Mouse (Mus musculus): Measurements from ENCODE around the gene Psrc1. TPM values are rescaled to one million over a fixed set of nuclear protein-coding genes. Genes with fewer than 3 reads are reported as not detected.

Psrc1 gene
- total RNA-seq, 4 experiments from 2014 or later = 1.6 to 4.8 (median 3.0) TPM

DNA sequence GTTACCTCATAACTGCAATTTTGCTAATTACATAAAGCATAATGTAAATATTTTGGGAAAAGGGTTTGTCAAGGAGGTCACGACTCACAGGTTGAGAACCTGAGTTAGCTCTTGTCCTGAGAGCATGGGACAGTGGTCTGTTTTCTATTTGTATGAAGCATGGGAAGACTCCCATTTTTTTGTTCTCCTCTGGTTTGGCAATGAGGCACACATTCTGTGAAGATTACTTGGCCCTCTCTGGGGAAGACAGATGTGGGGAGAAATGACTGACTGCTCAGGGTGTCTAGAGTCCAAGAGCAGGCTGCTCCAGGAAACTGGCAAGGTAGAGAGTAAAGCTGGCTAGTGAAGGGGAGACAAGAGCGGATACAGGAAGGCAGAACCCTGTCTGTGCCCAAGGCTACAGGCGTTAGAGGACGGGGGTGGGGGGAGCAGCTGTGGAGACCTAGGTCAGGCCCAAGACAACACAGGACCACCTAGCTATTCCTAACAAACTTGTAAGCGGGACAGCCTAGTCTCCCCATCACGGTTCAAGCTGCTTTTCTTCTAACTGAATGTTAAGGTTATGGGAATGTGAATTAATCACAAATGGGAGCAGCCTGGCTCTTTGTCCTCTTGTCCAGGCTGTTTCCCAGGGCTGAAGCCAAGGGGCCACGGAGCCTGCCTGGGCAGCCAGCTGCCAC lies 41.4 kb downstream of the Psrc1 start:
- DNase-seq = no peak

DNA sequence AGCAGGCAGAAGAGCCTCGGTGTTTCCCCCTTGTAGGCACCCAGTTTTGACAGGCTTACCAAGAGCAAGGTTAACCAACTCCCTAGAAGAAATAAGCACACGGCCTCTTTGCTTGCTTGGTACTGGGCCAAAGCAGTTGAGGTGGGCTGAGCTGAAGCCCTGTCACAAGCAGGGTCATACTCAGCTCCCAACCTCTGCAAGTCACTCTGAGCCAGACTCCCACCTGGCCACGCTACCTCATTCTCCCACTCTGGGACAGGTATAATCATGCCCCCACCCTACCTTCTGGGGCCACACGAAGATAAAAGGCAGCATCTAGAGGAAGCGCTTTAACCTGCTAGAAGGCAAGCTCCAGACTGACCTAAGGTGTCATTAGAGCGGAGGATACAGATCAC lies 42.0 kb downstream of the Psrc1 start:
- DNase-seq = no peak

DNA sequence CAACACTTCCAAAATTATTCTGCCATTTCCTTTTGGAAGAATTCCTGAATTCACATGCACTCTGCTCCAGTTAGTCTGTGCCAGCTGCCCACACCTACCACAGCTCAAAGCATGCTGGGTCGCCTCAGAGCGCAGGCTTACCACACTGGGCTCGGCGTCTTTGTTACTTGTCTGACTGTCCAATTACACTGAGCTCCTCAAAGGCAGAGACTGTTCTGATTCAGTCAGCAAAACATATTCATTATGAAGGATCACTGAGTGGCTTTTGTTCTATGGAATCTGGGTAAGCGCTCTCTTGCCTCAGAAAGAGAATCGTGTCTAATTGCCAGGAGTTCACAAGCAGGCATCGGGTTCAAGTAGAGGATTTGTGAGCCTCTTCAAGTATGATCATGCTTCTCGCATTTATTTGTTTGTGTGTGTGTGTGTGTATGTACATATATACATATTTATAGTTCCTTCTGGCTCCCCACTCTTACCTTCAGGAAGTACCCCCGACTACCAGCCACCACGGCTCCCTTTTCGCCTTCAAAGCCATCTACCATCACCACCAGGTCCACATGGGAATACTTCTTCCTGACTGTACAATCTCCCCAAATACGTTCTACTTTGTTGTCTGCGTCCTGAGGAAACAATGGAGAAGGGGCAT lies 49.0 kb downstream of the Psrc1 start:
- no peak for DNase-seq

DNA sequence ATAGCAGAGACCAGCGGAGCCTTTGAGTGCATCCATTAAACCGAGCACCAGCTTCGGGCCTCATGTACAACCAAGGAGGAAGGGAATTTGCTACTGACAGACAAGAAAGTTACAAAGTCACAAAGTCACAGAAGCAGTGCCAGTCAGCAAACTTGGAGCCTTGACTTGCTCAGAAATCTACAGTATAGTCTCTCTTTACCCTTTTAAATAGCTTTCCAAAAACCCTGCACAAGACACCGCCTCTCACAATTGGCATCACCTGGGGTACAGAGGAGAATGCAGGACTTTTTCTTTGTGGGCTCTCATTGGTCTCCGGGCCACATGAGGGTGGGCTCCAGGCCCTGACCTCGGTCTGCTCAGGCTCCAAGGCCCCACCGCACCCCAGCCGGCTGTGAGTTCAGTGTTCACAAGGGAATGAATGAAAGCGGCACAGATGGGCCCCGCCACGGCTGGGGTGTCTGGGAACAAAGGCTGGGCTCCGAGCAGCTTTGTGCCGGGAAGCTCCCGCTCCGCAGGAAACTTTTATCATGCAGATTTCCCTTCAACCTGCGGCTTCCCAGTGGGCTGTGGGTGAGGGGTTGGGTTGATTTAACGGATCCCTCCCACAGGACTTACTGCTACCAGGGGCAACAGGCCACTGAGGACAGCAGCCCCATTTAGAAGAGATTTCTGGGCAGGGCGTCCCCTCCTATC lies 49.7 kb downstream of the Psrc1 start:
- DNase-seq = no peak

DNA sequence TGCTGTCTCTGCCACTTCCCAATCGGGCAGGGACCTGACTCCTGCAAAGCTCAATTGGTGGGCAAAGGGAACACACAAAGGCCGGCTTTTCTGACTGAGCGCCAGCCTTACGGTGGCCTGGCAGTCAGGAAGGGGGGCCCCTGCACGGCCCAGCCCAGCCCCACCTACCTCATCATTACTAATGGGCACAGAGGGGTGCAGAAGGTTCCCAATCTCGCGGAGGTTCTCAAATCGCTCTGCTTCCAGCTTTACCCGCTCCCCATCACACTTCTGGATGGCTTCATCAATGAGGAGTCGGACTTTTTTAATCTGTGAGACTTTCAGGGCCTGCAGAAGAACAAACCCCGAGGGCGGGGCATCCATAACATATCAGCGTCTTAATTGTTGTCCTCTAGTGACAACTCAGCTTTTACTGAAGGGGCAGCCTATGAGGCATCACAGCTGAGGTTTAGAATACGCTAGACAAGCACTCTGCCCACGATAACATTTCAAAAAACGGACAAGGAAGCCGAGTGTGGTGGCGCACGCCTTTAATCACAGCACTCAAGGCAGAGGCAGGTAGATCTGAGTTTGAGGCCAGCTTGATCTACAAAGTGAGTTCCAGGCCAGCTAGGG lies 50.3 kb downstream of the Psrc1 start:
- no peak for DNase-seq

DNA sequence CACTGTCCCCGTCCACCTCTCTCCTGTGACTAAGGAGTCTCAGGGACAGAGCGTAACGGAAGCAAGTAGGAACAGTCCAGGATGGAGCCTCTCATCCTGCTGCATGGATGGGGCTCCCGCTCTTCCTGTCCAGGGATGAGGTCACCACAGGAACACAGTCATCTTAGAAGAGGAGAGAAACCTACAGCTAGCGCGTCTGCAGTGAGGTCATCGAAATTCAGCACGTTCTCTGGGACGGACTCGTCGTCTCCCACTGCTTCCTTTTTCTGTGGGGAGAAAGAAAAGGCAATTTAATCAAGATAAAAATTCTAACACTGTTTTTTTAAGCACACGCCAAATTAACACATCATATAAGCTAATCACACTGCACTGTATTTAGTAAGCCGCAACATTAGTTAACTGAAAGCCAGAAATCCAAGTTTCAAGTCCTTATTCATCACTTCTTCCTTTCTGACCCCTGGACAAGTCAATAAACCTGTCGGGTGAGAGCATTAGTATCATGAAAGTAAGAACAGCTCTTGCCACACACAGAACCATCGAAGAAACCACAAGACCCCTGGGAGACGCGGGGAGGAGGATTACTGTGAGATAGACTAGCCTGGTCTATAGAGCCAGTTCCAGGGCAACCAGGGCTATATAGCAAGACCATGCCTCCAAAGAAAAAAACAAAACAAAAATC lies 52.2 kb downstream of the Psrc1 start:
- DNase-seq = no peak

DNA sequence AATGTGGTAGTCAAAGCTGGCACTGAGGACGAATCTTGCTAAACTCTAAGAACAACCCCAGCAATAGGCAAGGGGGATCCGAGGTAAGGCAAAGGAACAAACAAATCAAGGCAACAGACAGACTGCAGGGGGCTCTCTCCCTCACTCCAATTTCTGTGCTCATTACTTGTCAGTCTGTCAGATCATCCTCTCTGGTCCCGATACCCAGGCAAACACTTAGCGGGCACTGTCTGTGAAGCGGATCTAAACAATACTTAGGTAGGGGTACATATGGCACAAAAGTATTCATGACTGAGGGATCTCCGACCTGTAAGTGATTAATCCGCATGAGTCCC lies 52.7 kb downstream of the Psrc1 start:
- DNase-seq = no peak

Other genes starting within 250 kb of the Psrc1 start
- gene Gnai3, start 237.7 kb upstream of the Psrc1 start, total RNA-seq (2022) = 100 to 1,000 TPM; 137 to 154 (median 149) TPM
- gene Gpr61, start 229.0 kb upstream of the Psrc1 start, total RNA-seq (2022) = 1 to 10 TPM in 1 of 4 experiments, under 1 TPM in 3; 0.31 to 1.1 (median 0.71) TPM
- gene Amigo1, start 197.5 kb upstream of the Psrc1 start, total RNA-seq (2022) = 10 to 100 TPM; 24.4 to 36.9 (median 31.6) TPM
- gene Cyb561d1, start 182.6 kb upstream of the Psrc1 start, total RNA-seq (2022) = 10 to 100 TPM in 2 of 4 experiments, 1 to 10 TPM in 2; 9.3 to 14.7 (median 11.7) TPM
- 10 to 100 TPM in 3 of 4 experiments, 1 to 10 TPM in 1; 8.2 to 23.1 (median 15.0) TPM for gene Atxn7l2, start 172.9 kb upstream of the Psrc1 start, total RNA-seq (2022)
- 1 to 10 TPM in 1 of 4 experiments, under 1 TPM in 3; 0.35 to 1.0 (median 0.65) TPM for gene Sypl2, start 157.2 kb upstream of the Psrc1 start, total RNA-seq (2022)
- gene Psma5, start 126.9 kb upstream of the Psrc1 start, total RNA-seq (2022) = 10 to 100 TPM; 85.1 to 96.1 (median 89.0) TPM
- 10 to 100 TPM; 25.9 to 67.1 (median 40.9) TPM for gene Sort1, start 99.8 kb upstream of the Psrc1 start, total RNA-seq (2022)
- not detected for gene Mybphl, start 18.9 kb upstream of the Psrc1 start, total RNA-seq (2022)
- gene Celsr2, start 31.7 kb downstream of the Psrc1 start, total RNA-seq (2022) = 10 to 100 TPM in 2 of 4 experiments, 1 to 10 TPM in 2; 6.5 to 14.6 (median 9.5) TPM
- 100 to 1,000 TPM; 183 to 191 (median 186) TPM for gene Sars, start 61.4 kb downstream of the Psrc1 start, total RNA-seq (2022)
- under 1 TPM in 2 of 4 experiments, not detected in 2; 0.45 to 0.59 TPM for gene 1700013F07Rik, start 150.3 kb downstream of the Psrc1 start, total RNA-seq (2022)
- gene 5330417C22Rik, start 152.7 kb downstream of the Psrc1 start, total RNA-seq (2022) = 1 to 10 TPM; 2.4 to 6.9 (median 3.9) TPM
- gene Tmem167b, start 178.6 kb downstream of the Psrc1 start, total RNA-seq (2022) = 10 to 100 TPM; 63.6 to 76.6 (median 68.7) TPM
- gene Taf13, start 187.9 kb downstream of the Psrc1 start, total RNA-seq (2022) = 10 to 100 TPM; 26.3 to 35.0 (median 29.7) TPM
- 10 to 100 TPM; 11.7 to 19.3 (median 15.3) TPM for gene Wdr47, start 207.4 kb downstream of the Psrc1 start, total RNA-seq (2022)

All from adrenal gland, adult 8-10 months (tissue).